Mouse (Mus musculus) heart, adult 8-10 months (tissue): ENCODE measurements around the gene Ap5z1. TPM values are rescaled to one million over a fixed set of nuclear protein-coding genes. Genes with fewer than 3 reads are reported as not detected.

Experiments used
- DNase-seq: peaks from one replicate; pipeline ENCODE4 v3.0.0; 2022; ENCODE audit warnings: low spot score
- total RNA-seq, 4 experiments: library from RNA; stranded (reverse); gene quantifications; 2 replicates each; pipeline ENCODE4 v1.2.4; 2022

The Ap5z1 gene
- total RNA-seq, 4 experiments from 2014 or later = 4.5 to 8.3 (median 7.1) TPM

DNA sequence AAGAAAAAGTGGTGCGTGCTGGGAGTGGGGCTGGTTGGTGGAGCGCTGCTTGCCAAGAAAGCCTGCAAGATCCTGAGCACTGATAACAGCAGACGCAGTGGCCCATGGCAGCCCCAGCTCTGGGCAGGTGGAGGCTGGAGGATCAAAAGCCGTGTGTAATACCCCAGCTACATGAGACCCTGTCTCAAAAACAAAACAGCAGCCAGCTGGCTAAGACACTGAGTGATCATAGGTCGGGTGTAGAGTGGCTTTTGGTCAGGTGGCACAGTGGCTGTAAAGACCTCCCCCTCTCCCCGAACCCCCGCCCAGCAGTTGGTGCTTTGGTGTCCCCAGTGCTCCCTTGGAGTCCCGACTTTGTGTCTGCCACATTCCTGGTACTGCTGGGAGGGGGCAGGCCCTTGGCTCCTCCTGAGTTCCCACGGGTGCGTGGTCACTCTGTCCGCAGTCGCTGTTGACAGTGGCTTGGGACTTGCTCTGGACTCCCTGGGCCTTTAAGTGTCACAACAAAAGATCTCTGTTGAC lies 23.8 kb upstream of the Ap5z1 start:
- no peak for DNase-seq

DNA sequence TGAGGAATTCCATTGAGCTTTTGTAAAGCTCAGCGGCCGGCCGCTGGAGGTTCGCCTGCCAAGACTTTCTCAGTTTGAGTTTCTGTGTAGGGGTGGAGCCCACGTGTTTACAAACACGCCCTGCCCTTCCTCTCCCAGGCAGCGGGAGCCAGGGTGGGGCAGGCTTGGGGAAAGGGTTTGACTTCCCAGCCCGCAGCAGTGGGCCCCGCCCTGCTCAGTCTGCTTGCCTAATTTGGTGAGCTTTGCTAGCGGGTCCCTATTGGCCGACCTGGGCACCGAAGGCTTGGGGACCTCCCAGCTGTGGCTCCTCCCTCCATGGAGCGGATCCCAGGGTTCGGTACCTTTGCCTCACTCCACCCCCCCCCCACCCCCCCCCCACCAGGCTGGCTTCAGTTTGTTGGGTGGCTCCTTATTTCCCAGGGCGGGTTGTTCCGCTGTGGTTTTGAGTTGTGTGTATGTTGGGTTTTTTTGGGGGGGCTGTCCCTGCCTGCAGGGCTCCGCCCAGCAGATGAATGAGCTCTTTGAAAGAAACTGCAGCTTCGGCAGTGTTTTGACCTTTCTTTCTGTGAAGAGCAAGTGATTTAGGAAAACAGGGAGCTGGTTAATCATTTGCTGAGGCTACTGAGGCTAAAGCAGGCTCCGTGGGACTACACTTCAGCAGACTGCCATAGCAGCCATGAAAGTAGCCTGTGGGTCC lies 23.1 kb upstream of the Ap5z1 start:
- DNase-seq = peak; percentile 96

DNA sequence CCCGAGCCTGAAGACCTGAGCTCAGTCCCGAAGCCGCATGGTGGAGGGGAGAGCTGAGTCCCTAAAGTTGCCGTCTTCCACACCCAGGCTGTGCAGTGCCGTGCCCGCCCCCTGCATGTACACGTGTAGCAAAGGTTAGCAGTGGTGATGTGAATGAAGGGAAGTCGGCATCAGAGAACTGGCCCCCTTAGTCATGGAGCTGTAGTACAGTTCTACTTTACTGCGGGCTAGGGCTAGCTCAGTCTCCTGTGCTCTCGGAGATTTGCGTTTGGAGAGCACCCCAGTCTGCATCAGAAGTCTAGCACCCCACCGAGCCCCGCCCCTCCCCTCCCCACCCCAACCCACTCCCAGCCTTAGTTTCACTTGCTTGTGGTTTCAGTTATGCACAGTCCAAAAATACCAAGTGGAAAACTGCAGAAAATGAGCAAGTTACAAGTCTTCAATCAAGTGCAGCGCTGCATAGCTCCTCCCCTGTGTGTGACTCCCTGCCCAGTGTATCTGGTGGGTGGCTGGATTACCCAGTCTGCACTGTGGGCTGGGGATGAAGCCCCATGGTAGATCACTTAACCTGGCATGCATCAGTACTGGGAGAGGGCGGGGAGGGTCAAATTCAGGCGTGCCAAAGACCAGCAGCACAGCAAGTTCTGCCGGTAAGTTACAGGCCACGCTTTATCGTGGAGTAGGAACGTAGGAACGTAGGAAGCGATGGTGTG lies 22.3 kb upstream of the Ap5z1 start:
- no peak for DNase-seq

DNA sequence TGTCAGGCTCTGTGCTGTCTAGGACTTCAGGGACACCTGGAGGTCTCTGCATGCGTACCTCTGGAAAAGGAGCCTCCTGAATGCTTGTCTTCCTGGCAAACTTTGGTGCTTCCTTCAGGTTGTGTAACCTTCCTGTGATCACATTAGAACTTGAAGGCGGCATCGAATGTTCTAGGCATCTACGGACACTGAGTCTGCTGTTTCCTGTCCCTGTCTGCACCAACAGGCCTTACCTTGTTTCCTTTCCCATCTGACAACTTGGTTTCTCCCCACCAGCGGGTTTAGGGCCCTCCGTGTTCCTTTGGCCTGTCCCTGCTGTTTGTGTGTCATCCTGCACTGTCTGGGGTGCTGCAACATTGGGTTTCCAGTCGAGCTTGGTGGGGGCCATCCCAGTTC lies 21.7 kb upstream of the Ap5z1 start:
- DNase-seq = no peak

DNA sequence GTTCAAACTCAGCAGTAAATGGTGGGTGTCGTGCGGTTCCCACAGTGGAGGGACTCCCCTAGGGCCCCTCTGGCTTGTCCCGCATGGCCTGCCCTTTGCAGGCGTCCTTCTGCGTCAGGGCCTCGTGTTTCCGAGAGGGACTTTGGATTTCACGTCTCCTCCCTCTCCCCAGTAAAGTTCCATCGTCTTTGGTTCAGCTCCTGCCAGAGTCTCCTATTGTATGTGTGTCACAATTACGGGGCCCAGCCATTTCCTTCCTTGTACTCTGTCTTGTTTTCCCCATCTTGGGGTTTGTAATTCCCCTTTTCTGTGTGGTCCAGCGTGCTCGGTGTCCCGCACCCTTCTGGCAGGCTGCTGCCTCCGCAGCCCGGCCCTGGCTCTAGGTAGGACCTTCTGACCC lies 20.2 kb upstream of the Ap5z1 start:
- no peak for DNase-seq

DNA sequence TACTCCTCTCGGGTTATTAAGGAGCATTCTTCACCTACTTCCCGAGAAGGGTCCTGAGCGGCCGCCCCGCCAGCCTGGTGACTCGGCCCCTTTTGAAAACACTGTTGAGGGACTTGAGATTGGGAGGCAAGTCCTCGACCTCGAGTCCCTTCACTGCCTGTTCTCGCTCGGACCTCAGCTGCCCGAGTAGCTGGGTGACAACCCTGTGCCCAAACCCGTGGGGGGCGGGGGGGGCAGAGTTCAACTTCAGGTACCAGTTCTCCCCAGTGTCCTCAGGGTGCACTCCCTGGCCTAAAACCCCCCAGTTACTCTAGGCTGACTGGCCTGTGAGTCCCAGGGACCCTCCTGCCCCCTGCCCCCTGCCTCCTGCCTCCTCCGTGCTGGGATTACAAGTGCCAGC lies 19.8 kb upstream of the Ap5z1 start:
- no peak for DNase-seq

DNA sequence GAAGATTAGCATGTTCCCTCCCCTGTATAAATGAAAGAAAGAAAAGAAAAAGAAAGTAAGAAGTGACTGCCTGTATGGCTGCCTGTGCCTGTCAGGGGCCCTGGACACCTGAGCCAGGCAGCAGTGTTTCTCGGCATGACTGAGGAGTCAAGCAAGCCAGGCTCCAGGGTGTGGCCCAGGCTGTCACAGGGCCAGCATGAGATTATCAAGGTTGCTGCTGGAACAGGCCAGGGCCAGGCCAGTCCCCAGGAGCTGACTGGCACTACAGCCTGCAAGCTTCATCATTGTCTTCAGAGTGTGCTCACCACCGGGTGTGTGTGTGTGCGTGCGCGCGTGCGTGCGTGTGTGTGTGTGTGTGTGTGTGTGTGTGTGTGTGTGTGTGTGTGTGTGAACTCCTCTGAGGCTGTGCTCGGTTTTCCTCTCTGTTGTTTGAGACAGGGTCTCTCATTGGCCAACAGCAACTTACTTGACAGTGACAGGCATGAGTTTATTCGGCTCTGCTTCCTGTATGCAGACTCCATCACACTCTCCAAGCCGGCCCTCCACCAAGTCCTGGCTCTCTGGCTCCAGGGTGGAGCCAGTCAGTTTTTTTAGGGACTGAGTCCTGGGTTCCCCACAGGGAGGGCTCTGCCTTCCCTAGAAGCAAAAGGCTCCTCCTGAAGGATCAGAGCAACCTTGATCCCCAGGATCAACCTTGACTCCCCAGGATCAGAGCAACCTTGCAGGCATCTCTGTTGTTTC lies 18.8 kb upstream of the Ap5z1 start:
- DNase-seq = no peak

DNA sequence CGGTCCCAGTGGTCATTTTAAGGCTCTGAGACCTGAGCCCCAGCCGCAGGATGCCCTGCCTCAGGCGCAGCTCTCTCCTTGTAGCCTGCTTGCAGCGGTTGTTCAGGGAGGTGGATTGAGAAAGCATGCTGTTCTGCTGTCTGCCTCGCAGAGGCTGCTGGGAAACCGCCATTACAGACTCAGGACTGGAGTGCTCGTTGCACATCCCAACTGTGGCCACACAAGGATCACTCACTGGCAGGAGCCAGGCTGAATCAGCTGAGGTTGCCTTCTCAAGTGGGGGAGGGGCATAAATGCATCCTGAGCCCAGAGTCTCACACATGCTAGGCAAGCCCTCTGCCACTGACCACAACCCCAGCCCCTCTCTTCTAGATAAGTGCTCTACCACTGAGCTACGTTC lies 18.0 kb upstream of the Ap5z1 start:
- DNase-seq = no peak

DNA sequence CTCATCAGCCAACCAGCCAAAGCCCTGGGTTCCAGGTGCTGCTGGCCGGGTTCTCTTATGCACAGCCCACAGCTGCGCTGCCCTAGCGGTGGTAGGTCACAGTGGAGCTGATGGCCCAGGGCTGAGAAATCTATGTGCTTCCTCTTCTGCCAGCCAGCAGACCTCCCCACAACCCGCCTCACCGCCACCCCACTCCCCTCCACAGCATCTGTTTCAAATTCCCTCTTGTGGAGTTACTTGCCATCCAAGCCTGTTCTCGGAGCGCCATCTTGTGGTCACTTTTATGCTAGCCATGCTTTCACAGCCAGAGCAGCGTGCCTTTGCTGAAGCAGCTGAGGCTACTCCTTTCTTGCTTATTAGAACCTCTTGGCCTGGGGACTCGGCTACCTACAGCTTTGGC lies 15.7 kb upstream of the Ap5z1 start:
- DNase-seq = peak; percentile 89

DNA sequence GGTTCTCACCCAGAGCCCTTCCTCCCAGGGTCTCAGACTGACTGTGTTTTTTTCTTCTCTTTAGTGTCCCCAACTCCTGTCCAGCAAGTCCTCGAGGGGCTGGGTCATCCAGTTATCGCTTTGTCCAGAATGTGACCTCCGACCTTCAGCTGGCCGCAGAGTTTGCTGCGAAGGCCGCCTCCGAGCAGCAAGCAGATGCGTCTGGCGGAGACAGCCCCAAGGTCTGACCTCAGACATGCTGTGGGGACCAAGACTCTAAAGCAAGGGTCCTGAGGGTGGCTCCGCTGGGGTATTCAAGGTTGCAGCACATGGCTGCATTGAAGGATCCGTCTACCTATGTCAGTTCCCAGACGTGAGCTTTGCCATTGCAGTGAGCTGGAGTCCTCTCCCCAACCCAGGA lies 15.1 kb upstream of the Ap5z1 start:
- no peak for DNase-seq

DNA sequence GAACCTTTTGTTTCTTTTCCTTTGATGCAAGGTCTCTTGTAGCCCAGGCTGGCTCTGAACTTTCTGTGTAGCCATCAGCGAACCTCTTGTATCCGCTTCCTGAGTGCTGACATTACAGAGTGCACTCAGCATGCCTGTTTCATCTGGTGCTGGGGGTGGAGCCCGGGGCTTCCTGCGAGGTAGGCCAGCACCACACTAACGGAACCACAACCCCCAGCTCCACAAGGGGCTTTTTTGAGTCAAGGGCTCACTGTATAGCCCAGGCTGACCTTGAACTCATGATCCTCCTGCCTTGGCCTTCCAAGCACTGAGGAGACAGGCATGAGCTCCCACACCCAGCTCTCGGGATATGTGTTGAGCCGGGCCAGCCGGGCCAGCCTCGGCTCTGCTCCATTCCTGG lies 12.9 kb upstream of the Ap5z1 start:
- no peak for DNase-seq

DNA sequence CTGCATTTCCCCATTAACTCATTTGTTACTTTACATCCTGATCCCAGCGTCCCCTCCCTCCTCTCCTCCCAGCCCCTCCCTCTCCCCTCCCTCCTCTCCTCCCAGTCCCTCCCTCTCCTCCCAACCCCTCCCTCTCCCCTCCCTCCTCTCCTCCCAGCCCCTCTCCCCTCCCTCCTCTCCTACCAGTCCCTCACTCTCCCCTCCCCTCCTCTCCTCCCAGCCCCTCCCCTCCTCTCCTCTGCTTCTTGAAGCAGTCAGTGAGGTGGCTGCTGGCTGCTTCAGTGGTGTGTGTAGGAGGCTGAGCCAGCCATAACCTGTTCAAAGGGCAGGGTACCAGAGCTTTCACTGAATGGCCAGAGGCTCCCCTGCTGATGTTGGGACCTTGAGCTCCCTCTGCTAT lies 12.0 kb upstream of the Ap5z1 start:
- DNase-seq = no peak

DNA sequence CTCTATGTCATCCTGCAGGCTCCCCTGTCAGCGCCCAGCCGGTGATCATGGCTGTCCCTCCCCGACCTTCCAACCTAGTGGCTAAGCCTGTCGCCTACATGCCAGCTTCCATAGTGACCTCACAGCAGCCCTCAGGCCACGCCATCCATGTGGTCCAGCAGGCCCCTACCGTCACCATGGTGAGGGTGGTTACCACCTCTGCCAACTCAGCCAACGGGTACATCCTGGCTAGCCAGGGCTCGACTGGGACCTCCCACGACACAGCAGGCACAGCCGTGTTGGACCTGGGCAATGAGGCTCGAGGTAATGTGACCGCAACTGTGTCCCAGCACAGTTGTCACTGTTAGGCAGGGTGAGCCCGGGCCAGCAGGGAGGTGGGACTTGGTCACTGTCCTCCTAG lies 10.0 kb upstream of the Ap5z1 start:
- no peak for DNase-seq

DNA sequence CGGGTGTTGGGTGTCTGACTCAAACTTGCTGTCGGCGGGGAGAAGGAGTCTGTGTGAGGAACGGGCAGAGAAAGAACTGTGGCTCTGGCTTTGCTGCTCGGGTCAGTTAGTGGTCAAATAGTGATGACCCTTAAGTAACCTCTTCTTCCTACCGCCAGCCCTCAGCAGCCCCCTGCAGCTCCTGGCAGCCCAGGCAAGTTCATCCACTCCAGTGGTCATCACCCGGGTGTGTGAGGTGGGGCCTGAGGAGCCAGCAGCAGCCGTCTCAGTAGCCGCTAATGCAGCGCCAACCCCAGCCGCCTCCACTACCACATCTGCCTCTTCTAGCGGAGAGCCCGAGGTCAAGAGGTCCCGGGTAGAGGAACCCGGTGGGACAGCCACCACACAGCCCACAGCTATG lies 7.4 kb upstream of the Ap5z1 start:
- DNase-seq = no peak

DNA sequence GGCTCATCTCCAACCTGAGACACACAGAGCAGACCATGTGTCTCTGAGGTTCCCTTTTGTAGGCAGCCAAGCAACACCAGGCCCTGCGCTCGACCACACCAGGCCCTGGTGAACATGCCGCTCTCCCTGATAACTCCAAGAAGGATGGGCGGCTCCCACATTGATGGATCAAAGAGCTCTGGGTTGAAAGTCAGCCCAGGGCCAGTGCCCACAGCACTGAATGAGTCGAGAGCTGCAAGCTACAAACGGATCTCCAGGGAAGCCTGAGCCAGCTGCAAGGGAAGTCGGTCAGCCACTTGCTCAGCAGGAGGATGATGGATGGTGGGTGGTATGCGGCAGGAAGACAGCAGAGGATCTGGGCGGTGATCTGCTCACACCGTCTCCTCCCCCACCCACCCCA lies 6.4 kb upstream of the Ap5z1 start:
- no peak for DNase-seq

DNA sequence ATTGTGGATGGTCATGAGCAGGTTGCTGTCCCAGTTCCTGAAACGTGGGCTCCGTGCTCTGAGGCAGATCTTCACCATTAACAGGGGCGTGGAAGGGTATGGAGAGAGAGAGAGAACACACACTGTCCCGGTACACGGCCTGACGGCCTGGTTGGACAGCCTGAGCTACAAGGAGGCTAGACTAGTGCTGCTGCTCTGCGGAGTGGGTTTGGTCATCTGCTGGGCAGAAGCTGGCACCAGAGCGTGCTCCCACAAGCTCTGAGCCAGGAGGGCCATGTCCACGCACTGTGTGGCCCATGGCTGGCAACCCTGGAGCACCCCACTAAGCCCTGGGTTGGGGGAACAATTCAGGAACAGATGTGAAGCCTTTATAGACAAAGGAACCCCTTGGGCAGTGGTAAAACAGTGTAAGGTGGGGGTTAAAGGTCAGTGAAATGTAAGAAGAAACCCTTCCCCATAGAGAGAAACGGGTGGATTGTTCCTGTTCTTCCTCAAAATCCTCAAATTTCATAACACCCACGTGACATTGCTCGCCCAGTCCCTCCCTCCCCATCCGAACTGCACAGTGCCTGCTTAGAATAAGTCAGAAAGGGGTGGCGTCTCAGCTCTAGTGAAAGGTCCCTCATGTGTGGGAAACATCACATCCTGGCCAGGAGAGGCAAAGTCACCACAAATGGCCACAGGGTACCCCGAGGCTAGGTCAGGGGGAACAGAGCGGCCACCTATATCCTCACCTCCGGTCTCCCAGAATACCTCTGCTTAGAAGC lies 4.8 kb upstream of the Ap5z1 start:
- DNase-seq = no peak

DNA sequence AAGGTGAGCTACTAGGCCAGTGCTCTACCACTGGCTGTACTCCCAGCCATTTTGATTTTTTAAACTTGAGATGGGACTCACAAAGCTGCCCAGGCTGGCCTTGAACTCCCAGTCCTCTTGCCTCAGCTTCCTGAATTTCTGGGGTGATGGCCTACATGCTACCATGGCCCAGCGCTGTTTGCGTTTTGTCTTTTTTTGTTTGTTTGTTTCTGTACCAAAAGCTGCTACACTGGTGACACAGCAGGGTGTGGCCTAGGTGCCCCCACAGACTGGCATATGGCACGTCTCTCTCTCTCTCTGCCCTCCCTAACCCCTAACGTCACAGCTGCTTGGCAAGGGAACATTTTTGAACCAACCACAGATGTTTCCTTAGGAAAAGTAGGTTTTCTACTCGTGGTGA lies 3.9 kb upstream of the Ap5z1 start:
- no peak for DNase-seq

DNA sequence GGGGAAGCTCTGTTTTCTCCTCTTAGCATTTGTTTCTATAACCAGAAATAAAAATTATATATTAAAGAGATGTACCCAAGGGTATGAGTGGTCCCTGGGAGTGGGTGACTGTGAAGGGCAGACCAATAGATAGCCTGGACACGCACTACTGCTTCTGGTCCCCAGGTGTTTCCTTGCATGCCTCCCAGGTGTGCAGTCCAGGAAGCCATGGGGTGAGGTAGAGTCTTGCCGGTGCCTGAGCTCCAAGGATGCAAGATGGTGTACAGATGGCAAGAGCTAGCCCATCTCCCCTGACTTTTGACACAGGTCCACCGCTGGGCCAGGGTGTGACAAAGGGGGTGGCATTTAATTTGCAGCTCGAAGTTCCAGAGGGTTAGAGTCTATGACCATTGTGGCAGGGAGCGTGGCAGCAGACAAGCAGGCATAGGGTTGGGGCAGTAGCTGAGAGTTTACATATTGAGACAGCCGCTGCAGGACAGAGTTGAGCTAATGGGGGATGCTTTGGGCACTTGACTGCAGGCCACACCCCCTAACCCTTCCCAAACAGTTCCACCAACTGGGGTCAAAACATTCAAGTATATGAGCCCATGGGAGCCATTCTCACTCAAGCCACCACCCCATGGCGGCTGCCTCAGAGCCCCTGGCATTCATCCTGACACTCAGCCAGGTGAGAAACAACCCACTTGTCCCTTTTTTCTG lies 1.7 kb upstream of the Ap5z1 start:
- no peak for DNase-seq

DNA sequence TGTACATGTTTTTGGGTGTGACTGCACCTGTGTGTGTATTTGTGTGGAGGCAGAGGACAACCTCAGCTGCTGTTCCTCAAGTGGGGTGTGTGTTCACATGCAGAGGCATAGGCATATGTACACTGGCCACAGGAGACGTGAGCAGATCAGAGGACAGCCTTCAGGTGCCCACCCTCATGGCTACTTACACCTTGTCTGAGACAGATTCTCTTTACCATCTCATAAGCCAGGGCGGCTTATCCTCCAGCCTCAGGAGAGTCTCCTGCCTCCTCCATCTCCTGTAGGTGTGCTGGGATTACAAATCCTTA lies 1.1 kb upstream of the Ap5z1 start:
- no peak for DNase-seq

DNA sequence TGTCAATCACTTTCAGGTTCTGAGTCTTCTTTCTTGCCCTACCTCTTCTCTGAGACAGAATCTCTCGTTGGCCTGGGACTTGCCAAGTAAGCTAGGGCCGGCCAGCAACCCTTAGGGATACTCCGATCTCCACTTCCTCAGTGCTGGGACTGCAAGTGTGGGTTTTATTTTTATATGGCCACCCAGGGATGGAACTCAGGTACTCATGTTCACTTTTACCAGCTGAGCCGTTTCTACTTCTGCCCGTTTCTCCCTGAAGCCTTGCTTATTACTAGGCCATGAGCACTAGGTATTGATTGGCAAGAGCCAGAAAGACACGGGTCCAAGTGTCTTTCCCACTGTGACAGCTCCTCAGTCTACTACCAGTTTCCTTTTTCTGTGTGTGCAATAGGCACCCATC lies 733 bp upstream of the Ap5z1 start:
- DNase-seq = no peak

DNA sequence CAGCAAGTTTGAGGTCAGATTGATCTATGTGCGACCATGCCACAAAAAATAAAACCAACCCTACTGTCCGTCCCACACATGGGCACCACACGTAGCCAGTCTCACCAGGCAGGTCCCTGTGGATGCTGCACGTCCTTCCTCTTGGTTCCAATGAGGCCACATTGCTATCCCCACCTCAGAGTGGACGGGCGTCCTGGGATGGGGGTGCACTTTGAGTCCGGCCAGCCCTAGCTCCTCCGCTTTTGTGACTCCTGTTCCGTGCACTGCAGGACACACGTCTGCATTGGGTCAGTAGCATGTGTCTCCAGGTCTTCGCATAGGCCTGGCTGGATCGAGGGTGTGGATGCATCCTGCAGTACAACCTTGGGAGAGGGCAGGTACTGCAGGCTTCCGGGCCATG lies 4.6 kb downstream of the Ap5z1 start:
- no peak for DNase-seq

DNA sequence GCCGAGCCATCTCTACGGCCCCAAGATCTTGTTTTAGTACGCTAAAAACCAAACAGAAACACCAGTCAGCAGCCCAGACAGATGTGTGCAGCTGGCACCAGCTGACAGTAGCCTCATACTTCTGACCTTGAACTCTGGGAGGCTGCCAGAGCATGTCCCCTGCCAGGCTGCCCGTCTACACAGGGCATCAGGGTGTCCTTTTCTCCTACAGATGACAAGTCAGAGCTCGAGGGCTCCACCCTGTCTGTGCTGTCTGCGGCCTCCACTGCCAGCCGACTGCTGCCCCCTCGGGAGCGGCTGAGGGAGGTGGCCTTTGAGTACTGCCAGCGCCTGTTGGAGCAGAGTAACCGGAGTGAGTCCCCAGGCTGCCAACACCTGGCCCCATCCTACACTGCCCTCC lies 6.1 kb downstream of the Ap5z1 start:
- no peak for DNase-seq
